Mouse (Mus musculus) kidney, postnatal 0 days (tissue): ENCODE measurements around the gene Zdhhc19. TPM values are rescaled to one million over a fixed set of nuclear protein-coding genes. Genes with fewer than 3 reads are reported as not detected.
A peak's percentile ranks its signal among the peaks of the same experiment; 100 is the strongest.
"Not testable (repeated sequence)": the region's sequence is repeated elsewhere in the genome, so short reads cannot be mapped to it uniquely, and the experiment has no call there.

Source experiments
- ATAC-seq: fragments of 200-750 bp; cut with Nextera tagmentation; replicated peaks from 2 replicates; pipeline ENCODE4 v1.8.0; 2017; ENCODE audit warnings: low read depth, moderate number of reproducible peaks, moderate TSS enrichment, moderate library complexity; ENCODE audit not compliant: low FRiP score
- DNase-seq: peaks from one replicate; pipeline ENCODE4 v3.0.0-alpha.2; 2016; ENCODE audit warnings: low spot score
- H3K27ac ChIP-seq: fragments of 300-500 bp; sonication (generic); 2 replicates; pipeline ENCODE4 v1.5.1; 2014; ENCODE audit warnings: mild to moderate bottlenecking
- H3K27me3 ChIP-seq: fragments of 300-500 bp; sonication (generic); 2 replicates; pipeline ENCODE4 v1.6.1; 2014; ENCODE audit warnings: low read length, mixed read lengths; ENCODE audit not compliant: insufficient read depth
- H3K36me3 ChIP-seq: fragments of 300-500 bp; sonication (generic); 2 replicates; pipeline ENCODE4 v1.6.1; 2014; ENCODE audit warnings: low read length, mixed read lengths; ENCODE audit not compliant: insufficient read depth
- H3K4me1 ChIP-seq: fragments of 300-500 bp; sonication (generic); replicated peaks from 2 replicates; pipeline ENCODE4 v1.6.1; 2014; ENCODE audit warnings: antibody characterized with exemption, low read length, mixed read lengths; ENCODE audit not compliant: insufficient read depth
- H3K4me2 ChIP-seq: fragments of 300-500 bp; sonication (generic); 2 replicates; pipeline ENCODE4 v1.6.1; 2014; ENCODE audit warnings: mild to moderate bottlenecking, low read length, moderate library complexity, mixed read lengths
- H3K4me3 ChIP-seq: fragments of 300-500 bp; sonication (generic); replicated peaks from 2 replicates; pipeline ENCODE4 v1.5.1; 2014; ENCODE audit warnings: low read depth, low read length
- H3K9ac ChIP-seq: fragments of 300-500 bp; sonication (generic); 2 replicates; pipeline ENCODE4 v1.6.1; 2014; ENCODE audit warnings: low read depth, low read length
- H3K9me3 ChIP-seq: fragments of 300-500 bp; sonication (generic); replicated peaks from 2 replicates; pipeline ENCODE4 v1.6.1; 2016; ENCODE audit warnings: low read length, inconsistent platforms, mixed read lengths
- CTCF ChIP-seq: IDR thresholded peaks from 2 replicates; pipeline ENCODE4 v1.5.1; 2016; ENCODE audit warnings: antibody characterized with exemption, low read depth, mild to moderate bottlenecking, moderate library complexity
- WGBS: fragments of 180-500 bp; shearing (Covaris S2); extraction: QIAGEN DNeasy Blood & Tissue Kit; methylation state at CpG from one replicate; pipeline ENCODE4 v1.1.7; 2014; 5-methylcytosine and 5-hydroxymethylcytosine counted together
- polyA plus RNA-seq: library from polyadenylated mRNA; unstranded; fragments of >200 nt; fragmentation: Nextera tagmentation; extraction: Ambion mirVana; gene quantifications from 2 replicates; pipeline ENCODE4 v1.2.1, GENCODE M21; 2015

The Zdhhc19 gene
- polyA plus RNA-seq, 1 experiment from 2014 or later: not detected

DNA sequence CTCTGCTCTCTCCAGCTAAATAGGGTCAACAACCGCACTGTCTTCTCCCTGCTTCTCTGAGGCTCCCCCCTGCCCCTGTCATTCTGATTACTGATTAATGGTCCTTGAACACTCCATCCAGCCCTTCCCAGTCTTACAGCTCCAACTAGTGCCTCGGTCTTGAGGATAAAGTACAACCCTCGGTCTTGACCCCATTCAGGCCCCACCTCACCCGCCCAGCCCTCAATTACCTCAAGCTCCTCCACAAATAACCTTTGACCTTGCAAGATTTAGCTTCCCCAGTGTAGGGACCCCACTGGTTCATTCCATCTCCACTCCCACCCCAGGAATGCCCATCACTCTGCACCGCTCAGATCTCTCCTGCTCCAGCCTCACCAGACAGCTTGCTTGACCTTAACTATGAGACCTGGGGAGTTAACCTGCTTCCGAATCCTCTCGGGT is 11.6 kb upstream of the Zdhhc19 start:
- Histone ChIP-seq H3K9me3 (no peaks in the 10 kb centered on the region), H3K36me3 (no peaks in the 10 kb centered on the region), H3K4me3 (no peak overlapping the region), H3K4me1 (peaks cover 2% of the 10 kb centered on the region; the same call in 1 of the 2 replicates), H3K9ac (no peak overlapping the region), H3K27me3 (no peaks in the 10 kb centered on the region), H3K4me2 (no peak overlapping the region), H3K27ac (no peak overlapping the region)
- ATAC-seq (peak; percentile 83), DNase-seq (peak; percentile 64)
- no peak for TF ChIP-seq CTCF
- WGBS: 18% methylated on average over 7 of the region's 7 CpGs

DNA sequence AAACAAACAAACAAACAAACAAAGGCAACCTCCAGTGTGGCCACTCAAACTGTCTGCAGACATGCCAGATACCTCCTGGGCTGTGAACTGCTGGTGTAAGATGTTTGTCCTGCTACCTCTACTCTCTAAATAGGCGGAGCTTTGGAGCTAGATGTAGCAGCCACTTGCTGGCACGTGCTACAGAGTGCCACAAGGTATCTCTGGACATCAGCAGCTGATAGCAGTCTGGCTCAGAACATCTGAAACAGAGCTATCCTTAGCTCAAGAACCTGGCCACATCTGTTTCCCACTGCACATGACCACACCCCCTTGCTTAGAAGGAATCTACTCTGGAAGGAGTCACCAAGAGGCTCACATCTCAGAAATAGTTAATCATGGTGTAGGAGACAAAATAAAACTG is 10.9 kb upstream of the Zdhhc19 start:
- Histone ChIP-seq H3K9ac (no peak overlapping the region), H3K9me3 (no peaks in the 10 kb centered on the region), H3K4me1 (peaks cover 2% of the 10 kb centered on the region; the same call in 1 of the 2 replicates), H3K4me2 (no peak overlapping the region), H3K36me3 (no peaks in the 10 kb centered on the region), H3K27ac (no peak overlapping the region), H3K4me3 (no peak overlapping the region), H3K27me3 (no peaks in the 10 kb centered on the region)
- DNase-seq: no peak
- no peak for ATAC-seq
- WGBS: 67% methylated on average over 2 of the region's 2 CpGs
- TF ChIP-seq CTCF: no peak

DNA sequence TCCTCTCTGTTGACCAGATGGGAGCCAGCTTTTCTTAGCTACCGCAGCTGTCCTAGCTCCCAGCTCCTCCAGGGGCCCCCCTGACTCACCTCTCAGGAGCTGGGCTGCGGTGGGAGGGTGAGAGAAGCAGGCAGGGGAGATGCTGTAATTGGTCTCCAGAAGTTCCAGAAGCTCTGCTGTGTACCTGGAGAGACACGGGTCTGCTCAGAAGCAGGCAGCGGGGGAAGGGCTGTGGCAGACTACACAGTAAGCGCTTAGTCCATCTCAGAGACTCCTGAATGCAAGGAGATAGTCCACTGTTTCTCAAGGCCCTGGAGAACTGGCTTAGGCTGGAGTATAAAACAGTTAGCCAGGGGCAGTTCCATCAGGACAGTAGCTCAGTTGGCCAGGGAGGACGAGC is 10.0 kb upstream of the Zdhhc19 start:
- 78% methylated on average over 6 of the region's 6 CpGs for WGBS

DNA sequence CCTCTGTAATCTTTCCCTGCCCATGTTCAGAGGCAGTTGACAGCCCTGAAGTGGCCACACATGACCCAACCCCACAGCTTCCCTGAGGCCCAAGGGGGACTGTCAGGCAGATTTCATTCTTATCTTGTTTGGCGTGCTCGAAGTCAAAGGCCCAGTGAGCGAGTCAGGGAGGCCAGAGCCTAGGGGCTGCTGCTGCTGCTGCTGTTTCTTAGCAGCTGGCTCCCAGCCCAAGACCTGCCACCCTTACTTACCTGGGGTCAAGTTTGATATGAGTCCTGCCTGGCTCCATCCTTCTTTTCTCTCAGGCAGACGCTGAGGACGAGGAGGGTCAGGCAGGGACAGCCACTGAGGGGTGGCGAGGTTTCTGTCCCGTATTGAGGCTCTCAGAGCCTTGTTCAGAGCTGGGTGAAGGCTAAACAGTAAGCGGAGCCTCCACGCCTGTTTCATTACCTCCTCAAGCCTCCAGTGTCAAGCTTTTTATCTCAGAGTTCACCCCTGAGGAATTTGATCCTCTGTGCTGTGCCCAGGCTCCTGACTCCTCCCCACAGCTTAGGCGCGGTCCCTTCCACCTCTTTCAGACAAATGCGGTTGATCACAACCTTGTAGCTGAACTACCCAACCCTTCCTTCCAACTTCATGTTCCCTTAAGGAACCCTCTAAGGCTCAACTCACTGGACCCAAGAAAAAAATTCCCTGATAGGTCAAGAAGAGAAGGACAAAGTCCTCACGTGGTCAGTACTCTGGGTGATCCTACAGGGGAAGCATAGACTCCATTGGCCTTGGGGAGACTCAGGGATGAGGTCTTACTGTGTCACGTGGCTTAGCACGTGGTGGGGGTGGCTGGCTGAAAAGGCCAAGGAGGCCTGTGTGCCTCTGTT is 8.6 kb upstream of the Zdhhc19 start, which contains the start of gene Slc51a:
TSS of gene Slc51a (minus strand) at position 646 of the 878 bp plus-strand sequence.
- Histone ChIP-seq H3K4me2 (no peak within 1 kb of the TSS), H3K9me3 (no peaks in the 10 kb centered on the region), H3K4me1 (peaks cover 2% of the 10 kb centered on the region; the same call in 1 of the 2 replicates), H3K27me3 (no peaks in the 10 kb centered on the region), H3K27ac (no peak within 1 kb of the TSS), H3K36me3 (no peaks in the 10 kb centered on the region), H3K4me3 (no peak within 1 kb of the TSS), H3K9ac (no peak within 1 kb of the TSS)
- no peak for TF ChIP-seq CTCF
- DNase-seq (no peak), ATAC-seq (0 out of 2 replicates have a peak, but pooled peaks have one; percentile 26)
- 32% methylated on average over 15 of the region's 15 CpGs for WGBS

More for the DNA sequence above, 10.0 kb upstream of the Zdhhc19 start:
- H3K4me1 ChIP-seq: peaks cover 2% of the 10 kb centered on the region; the same call in 1 of the 2 replicates
- no peak overlapping the region for H3K9ac ChIP-seq
- no peak overlapping the region for H3K27ac ChIP-seq
- no peak overlapping the region for H3K4me3 ChIP-seq
- DNase-seq: no peak
- H3K36me3 ChIP-seq: no peaks in the 10 kb centered on the region
- no peak overlapping the region for H3K4me2 ChIP-seq
- ATAC-seq: no peak
- H3K27me3 ChIP-seq: no peaks in the 10 kb centered on the region
- H3K9me3 ChIP-seq: no peaks in the 10 kb centered on the region
- no peak for TF ChIP-seq CTCF

DNA sequence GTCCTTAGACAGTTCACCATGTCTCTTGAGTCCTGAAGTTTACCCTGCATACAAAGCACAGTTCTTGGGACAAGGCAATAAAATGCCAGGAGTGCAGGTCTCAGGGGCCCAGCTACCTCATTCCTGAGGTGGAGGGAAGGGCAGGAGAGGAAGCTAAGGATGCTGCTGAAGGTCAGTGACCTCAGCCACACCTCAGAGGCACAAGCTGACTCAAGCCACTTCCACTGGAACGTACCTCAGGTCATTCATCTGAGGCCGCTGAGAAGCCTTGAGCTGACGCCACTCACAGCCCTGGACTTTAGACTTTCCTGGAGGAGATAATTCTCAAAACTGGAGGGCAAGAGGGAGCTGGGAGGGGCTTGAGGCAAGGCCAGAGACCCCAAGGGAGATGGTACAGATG is 7.1 kb upstream of the Zdhhc19 start:
- no peaks in the 10 kb centered on the region for H3K9me3 ChIP-seq
- no peak overlapping the region for H3K4me2 ChIP-seq
- TF ChIP-seq CTCF: no peak
- peaks cover 2% of the 10 kb centered on the region; the same call in 1 of the 2 replicates for H3K4me1 ChIP-seq
- peak; percentile 46 for ATAC-seq
- DNase-seq: no peak
- no peak overlapping the region for H3K9ac ChIP-seq
- 84% methylated on average over 3 of the region's 3 CpGs for WGBS
- no peaks in the 10 kb centered on the region for H3K36me3 ChIP-seq
- no peak overlapping the region for H3K4me3 ChIP-seq
- no peaks in the 10 kb centered on the region for H3K27me3 ChIP-seq
- no peak overlapping the region for H3K27ac ChIP-seq

DNA sequence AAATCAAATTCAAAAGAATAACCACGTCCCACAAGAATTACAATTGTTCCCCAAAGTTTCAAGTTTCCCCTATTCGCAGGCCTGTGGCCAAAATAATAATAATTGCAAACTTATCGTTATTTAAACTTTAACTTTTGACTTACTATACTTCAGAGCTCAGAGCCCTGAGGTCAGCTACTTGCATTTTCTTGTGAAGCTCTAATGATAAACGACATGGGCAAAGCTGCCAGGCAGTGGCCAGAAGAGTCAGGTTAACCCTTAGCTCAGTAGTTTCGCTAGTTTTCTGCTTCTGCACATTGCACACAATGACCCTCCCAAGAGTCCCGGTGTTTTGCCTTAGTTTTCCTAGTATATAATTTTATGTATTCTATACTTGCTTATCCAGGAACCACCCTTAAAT is 1.7 kb upstream of the Zdhhc19 start:
- not testable (repeated sequence) for H3K9me3 ChIP-seq, H3K36me3 ChIP-seq, ATAC-seq, H3K4me2 ChIP-seq, H3K27me3 ChIP-seq, H3K4me3 ChIP-seq, H3K27ac ChIP-seq, H3K9ac ChIP-seq, H3K4me1 ChIP-seq, DNase-seq
- 46% methylated on average over 6 of the region's 6 CpGs for WGBS
